Mouse (Mus musculus) heart, embryonic 10.5 days (tissue): ENCODE results near the gene Gnl1. TPM values are rescaled to one million over a fixed set of nuclear protein-coding genes. Genes with fewer than 3 reads are reported as not detected.
"Not testable (repeated sequence)": the region's sequence is repeated elsewhere in the genome, so short reads cannot be mapped to it uniquely, and the experiment has no call there.

ENCODE experiments used
- DNase-seq: peaks from one replicate; pipeline ENCODE4 v3.0.0-alpha.2; 2017; ENCODE audit warnings: low spot score
- H3K27ac ChIP-seq: fragments of 300-500 bp; sonication (generic); 2 replicates; pipeline ENCODE4 v1.5.1; 2016; ENCODE audit warnings: mild to moderate bottlenecking
- H3K27me3 ChIP-seq: fragments of 300-500 bp; sonication (generic); 2 replicates; pipeline ENCODE4 v1.6.1; 2016; ENCODE audit warnings: mild to moderate bottlenecking; ENCODE audit not compliant: poor library complexity, insufficient read depth, severe bottlenecking
- H3K36me3 ChIP-seq: fragments of 300-500 bp; sonication (generic); 2 replicates; pipeline ENCODE4 v1.6.1; 2016; ENCODE audit warnings: mild to moderate bottlenecking, moderate library complexity
- H3K4me1 ChIP-seq: fragments of 300-500 bp; sonication (generic); 2 replicates; pipeline ENCODE4 v1.6.1; 2016; ENCODE audit warnings: mild to moderate bottlenecking
- H3K4me3 ChIP-seq: fragments of 300-500 bp; sonication (generic); 2 replicates; pipeline ENCODE4 v1.5.1; 2016; ENCODE audit warnings: mild to moderate bottlenecking, moderate library complexity
- H3K9me3 ChIP-seq: fragments of 300-500 bp; sonication (generic); 2 replicates; pipeline ENCODE4 v1.6.1; 2016; ENCODE audit warnings: mild to moderate bottlenecking, moderate library complexity
- WGBS: fragments of 180-500 bp; shearing (Covaris S2); methylation state at CpG from one replicate; pipeline ENCODE4 v1.1.7; 2016; 5-methylcytosine and 5-hydroxymethylcytosine counted together
- polyA plus RNA-seq: library from polyadenylated mRNA; unstranded; fragments of >200 nt; fragmentation: Nextera tagmentation; extraction: Ambion mirVana; gene quantifications from 2 replicates; pipeline ENCODE4 v1.2.1, GENCODE M21; 2016

Gnl1 gene
- polyA plus RNA-seq, 1 experiment from 2014 or later: 49.8 TPM

DNA sequence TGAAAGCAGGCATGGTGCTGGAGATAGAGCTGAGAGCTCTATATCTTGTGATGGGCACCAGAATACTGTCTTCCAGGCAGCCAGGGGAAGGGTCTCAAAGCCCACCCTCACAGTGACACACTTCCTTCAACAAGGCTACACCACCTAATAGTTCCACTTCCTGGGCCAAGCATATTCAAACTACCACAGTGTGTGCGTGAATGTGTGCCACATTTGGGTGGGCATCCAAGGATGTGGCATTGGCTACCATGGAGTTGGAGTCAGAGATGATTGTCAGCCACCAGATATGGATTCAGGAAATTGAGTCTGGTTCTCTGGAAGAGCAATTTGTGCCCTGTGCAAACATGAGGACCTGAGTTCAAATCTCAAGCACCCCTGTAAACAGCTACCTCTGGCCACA lies 41.7 kb downstream of the Gnl1 start:
- Histone ChIP-seq H3K9me3 (no peaks in the 10 kb centered on the region), H3K36me3 (no peaks in the 10 kb centered on the region), H3K4me1 (peaks cover 25% of the 10 kb centered on the region), H3K27ac (no peak overlapping the region; the same call in 1 of the 2 replicates), H3K4me3 (peak overlapping the region; percentile 42; the same call in 1 of the 2 replicates), H3K27me3 (no peaks in the 10 kb centered on the region)
- no peak for DNase-seq
- 83% methylated on average over 1 of the region's 1 CpGs for WGBS

DNA sequence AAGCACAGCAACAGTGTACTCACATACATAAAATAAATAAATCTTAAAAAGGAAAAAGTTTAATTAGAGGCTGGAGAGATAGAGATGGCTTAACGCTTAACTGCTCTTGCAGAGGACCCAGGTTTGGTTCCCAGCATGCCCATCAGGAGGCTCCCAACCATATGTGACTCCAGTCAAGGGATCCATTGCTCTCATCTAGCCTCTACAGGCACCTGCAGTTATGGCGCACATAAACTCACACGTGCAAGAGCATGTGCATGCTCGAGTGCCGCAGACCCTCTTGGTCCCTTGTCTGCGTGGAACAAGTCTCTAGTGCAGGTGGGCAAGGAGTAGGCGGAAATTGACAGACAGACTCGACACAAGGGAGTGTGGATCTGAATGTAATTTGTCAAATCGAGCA lies 42.4 kb downstream of the Gnl1 start:
- H3K36me3 ChIP-seq: no peaks in the 10 kb centered on the region
- 89% methylated on average over 9 of the region's 9 CpGs for WGBS
- no peak overlapping the region for H3K4me3 ChIP-seq
- peaks cover 25% of the 10 kb centered on the region for H3K4me1 ChIP-seq
- no peak overlapping the region for H3K27ac ChIP-seq
- H3K9me3 ChIP-seq: no peaks in the 10 kb centered on the region
- no peaks in the 10 kb centered on the region for H3K27me3 ChIP-seq
- no peak for DNase-seq

DNA sequence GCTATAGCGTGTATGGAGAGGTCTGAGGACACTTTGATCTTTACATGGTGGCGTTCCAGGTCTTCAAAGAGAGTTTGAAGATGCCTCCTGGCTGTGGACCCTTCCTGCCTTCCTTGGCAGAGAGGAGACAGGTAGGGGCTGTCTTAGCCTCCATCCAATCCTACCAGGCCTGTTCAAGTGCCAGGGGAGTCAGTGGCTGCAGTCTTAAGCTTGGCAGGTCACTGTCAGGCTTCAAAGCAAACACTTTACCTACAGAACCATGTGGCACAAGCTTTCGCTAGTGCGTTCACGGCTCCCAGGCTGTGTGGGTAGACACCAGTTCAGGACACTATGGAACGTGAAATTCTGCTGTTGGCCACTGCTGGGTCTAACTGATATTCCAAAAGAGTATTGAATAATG lies 43.3 kb downstream of the Gnl1 start:
- Histone ChIP-seq H3K36me3 (no peaks in the 10 kb centered on the region), H3K27me3 (no peaks in the 10 kb centered on the region), H3K4me3 (no peak overlapping the region), H3K4me1 (peaks cover 25% of the 10 kb centered on the region), H3K9me3 (no peaks in the 10 kb centered on the region), H3K27ac (no peak overlapping the region)
- no peak for DNase-seq
- WGBS: 88% methylated on average over 6 of the region's 6 CpGs

DNA sequence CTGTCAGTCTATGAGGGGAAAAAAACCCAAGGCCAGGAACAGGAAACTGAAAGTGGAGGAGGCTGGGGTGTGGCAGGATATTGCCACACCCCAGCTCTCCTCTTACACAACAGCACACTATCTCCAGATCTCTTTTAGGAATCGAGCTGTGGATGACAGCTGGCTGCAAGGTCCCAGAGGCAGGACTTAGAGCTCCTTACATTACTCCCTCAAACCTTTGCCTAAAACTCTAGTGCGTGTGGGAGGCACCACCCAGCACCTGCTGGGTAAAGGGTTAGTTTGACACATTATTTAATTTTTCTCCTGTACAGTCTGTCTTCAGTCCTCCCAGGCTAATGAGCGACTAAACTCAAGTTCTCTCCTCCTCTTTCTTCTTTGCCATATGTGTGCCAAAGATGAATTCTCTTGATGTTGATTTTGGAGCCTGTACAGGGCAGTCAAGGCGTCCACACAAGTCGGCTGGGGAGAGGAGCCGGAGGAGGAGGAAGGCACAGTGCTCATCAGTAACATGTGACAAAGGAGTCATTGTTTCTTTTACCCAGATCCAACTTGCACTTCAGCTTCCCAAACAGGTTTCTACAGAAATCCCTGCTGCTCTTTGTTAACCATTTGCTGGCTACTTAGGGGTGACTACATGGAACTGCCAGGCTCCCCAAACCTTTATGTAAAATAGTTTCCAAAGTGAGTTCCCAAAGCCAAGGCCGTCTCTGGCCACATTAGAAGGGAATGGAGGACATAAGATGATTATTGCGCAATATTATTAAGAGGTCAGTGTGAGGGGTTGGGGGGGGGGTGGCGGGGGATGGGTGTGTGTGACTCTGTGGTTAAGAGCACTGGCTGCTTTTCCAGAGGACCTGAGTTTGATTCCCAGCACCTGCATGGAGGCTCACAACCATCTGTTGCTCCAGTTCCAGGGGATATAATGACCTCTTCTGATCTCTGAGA lies 44.3 kb downstream of the Gnl1 start:
- H3K27ac ChIP-seq: no peak overlapping the region
- H3K36me3 ChIP-seq: no peaks in the 10 kb centered on the region
- no peaks in the 10 kb centered on the region for H3K9me3 ChIP-seq
- DNase-seq: no peak
- no peaks in the 10 kb centered on the region for H3K27me3 ChIP-seq
- H3K4me3 ChIP-seq: no peak overlapping the region
- peaks cover 25% of the 10 kb centered on the region for H3K4me1 ChIP-seq
- WGBS: 57% methylated on average over 9 of the region's 9 CpGs

DNA sequence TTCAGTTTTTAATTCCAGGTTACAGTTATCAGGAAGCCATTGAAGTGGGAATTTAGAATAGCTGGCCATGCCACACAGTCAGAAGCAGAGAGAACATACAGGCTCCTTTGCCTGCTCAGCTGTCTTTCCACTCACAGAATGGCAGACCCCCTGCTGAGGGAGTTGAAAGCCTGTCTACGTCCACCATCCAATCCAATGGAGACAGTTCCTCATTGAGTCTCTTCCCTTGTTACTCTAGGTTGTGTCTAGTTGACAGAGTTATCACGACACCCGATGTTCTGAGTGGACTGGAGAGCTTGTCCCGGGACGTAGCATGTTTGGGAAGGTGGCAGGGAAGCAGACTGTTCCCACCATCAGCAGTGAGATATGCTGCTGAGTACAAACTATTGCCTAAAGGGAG lies 45.5 kb downstream of the Gnl1 start:
- H3K4me3 ChIP-seq: no peak overlapping the region

DNA sequence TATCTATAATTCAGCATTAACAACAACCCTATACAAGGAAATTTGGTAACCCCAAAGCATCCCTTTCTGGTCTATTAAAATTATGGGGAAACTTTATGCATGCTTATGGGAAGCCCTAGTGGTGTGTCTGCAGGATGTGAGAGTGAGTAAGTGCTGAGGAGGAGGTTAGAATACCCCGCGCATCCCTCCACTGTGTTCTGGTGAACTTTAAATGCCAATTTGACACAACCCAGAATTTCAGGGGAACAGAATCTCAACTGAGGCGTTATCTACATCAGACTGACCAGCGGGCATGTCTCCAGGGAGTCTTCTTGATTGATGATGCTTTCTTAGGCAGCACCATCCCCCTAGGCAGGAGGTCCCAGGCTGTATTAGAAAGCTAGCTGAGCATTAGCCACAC lies 46.2 kb downstream of the Gnl1 start:
- Histone ChIP-seq H3K4me1 (peaks cover 15% of the 10 kb centered on the region; the same call in 1 of the 2 replicates), H3K9me3 (no peaks in the 10 kb centered on the region), H3K4me3 (no peak overlapping the region), H3K36me3 (no peaks in the 10 kb centered on the region), H3K27me3 (no peaks in the 10 kb centered on the region), H3K27ac (no peak overlapping the region)
- DNase-seq: no peak
- 52% methylated on average over 4 of the region's 4 CpGs for WGBS

More for the DNA sequence above, 45.5 kb downstream of the Gnl1 start:
- 53% methylated on average over 5 of the region's 5 CpGs for WGBS
- Histone ChIP-seq H3K36me3 (no peaks in the 10 kb centered on the region), H3K27me3 (no peaks in the 10 kb centered on the region), H3K4me1 (peaks cover 20% of the 10 kb centered on the region), H3K9me3 (no peaks in the 10 kb centered on the region), H3K27ac (no peak overlapping the region)
- DNase-seq: no peak

DNA sequence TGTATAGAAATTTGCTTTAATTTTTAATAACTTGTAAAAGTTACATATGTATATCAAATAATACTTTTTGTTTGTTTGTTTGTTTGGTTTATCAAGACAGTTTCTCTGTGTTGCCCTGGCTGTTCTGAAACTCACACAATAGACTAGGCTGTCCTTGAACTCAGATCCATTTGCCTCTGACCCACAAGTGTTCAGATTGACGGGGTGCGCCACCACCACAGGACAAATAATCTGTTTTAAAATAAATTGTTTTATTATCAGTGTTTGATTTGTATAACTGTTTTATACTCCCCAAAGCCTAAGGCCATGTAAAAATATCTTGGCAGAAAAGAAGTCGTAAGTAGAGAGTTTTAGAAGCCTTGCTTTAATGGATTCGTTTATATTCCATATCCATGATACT lies 48.0 kb downstream of the Gnl1 start:
- Histone ChIP-seq H3K4me3 (no peak overlapping the region), H3K36me3 (no peaks in the 10 kb centered on the region), H3K27me3 (peaks cover 12% of the 10 kb centered on the region), H3K9me3 (no peaks in the 10 kb centered on the region), H3K27ac (no peak overlapping the region), H3K4me1 (peaks cover 21% of the 10 kb centered on the region; the same call in 1 of the 2 replicates)
- 93% methylated on average over 4 of the region's 4 CpGs for WGBS
- no peak for DNase-seq

DNA sequence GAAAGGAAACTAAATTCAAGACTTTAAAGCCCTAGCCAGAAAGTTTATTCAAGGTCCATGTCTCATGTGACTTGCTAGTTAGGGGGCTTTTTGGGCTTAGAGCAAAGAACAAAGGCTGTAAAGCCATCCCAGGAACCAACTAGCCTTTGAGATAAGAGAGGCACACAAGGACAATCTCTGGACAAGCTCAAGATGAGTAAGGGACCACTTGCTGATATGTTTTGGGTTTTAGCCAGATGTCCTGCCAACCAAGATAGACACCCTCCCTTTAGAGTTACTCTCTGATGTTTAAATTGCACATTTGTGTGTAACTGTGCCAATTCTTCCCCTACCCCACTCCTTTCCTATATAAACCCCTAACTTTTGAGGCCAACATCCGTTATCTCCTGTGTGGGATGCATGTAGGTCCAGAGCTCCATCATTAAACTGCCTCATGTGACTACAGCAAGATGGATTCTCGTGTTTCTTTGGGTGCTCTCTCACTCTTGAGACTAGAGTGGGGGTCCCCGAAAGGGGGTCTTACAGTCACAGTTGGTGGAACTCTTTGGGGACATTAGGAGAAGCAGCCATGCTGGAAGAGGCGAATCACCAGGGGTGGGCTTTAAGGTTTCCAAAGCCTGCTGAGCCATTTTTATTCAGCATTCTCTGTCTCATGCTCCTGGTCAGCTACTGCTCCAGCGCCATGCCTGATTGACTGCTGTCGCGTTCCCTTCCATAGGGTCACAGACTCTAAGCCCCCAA lies 49.4 kb downstream of the Gnl1 start:
- H3K27ac ChIP-seq: no peak overlapping the region
- H3K36me3 ChIP-seq: no peaks in the 10 kb centered on the region

DNA sequence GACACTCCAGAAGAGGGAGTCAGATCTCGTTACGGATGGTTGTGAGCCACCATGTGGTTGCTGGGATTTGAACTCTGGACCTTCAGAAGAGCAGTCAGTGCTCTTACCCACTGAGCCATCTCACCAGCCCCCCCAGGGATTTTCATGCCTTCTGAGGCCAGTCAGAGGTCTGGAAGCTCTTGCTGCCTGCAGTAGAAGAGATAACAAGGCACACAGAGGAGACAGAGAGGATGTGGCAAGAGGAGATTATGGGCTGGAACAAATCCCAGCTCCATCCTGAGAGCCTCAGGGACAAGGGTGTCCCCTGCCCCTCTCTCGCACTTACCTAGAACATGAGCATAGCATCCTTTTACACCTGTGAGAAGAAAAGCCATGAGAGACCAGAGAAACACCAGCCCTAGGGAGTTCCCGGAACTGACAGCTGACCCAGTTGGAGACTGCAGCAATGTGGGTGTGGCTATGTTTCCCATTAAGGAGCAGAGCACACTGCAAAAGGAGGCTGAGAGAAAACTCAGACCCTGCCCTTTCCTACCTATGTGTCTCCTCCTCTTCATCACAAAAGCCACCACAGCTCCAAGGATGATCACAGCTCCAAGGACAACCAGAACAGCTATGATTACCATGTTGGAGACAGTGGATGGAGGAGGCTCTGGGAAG lies 50.5 kb downstream of the Gnl1 start:
- WGBS: 71% methylated on average over 4 of the region's 4 CpGs
- DNase-seq: not testable (repeated sequence)
- H3K4me1 ChIP-seq: peaks cover 12% of the 10 kb centered on the region; the same call in 1 of the 2 replicates

More for the DNA sequence above, 49.4 kb downstream of the Gnl1 start:
- Histone ChIP-seq H3K9me3 (no peaks in the 10 kb centered on the region), H3K4me3 (no peak overlapping the region), H3K27me3 (peaks cover 13% of the 10 kb centered on the region), H3K4me1 (peaks cover 16% of the 10 kb centered on the region; the same call in 1 of the 2 replicates)
- no peak for DNase-seq
- WGBS: 86% methylated on average over 7 of the region's 7 CpGs

DNA sequence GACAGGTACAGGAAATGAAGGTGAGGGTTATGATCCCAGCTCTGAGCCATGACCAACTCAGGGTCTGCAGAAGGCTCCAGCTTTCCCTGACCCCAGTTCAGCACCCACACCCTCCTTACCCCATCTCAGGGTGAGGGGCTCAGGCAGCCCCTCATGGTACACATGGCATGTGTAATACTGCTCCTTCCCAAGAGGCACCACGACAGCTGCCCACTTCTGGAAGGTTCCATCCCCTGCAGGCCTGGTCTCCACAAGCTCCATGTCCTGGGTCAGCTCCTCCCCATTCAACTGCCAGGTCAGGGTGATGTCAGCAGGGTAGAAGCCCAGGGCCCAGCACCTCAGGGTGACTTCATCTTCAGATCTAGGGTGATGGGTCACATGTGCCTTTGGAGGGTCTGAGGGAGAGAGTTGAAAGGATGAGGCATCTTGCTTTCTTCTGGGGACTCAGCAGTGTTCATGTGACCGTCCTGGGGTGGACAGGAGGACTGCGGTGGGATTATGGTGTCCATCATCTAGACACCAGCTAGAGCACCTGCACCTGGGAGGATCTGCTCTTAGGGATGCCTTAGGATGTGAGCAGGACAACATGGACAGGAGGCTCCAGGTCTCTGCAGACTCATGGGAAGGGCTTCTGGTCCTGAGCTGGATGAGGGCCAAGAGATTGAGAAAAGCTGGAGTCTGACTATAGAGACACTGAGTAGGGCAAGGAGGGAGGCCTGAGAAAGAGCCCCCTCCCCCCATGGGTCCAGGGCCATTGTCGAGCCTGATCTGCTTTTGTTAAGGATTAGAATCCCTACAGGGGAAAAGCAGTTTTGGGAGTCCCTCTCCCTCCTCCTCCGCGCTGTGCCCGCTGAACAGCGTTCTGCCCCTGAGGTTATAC lies 51.3 kb downstream of the Gnl1 start:
- 55% methylated on average over 8 of the region's 8 CpGs for WGBS
- peaks cover 11% of the 10 kb centered on the region; the same call in 1 of the 2 replicates for H3K4me1 ChIP-seq

More for the DNA sequence above, 50.5 kb downstream of the Gnl1 start:
- H3K4me3 ChIP-seq, H3K27ac ChIP-seq, H3K36me3 ChIP-seq, H3K9me3 ChIP-seq: not testable (repeated sequence)
- H3K27me3 ChIP-seq: peaks cover 13% of the 10 kb centered on the region

DNA sequence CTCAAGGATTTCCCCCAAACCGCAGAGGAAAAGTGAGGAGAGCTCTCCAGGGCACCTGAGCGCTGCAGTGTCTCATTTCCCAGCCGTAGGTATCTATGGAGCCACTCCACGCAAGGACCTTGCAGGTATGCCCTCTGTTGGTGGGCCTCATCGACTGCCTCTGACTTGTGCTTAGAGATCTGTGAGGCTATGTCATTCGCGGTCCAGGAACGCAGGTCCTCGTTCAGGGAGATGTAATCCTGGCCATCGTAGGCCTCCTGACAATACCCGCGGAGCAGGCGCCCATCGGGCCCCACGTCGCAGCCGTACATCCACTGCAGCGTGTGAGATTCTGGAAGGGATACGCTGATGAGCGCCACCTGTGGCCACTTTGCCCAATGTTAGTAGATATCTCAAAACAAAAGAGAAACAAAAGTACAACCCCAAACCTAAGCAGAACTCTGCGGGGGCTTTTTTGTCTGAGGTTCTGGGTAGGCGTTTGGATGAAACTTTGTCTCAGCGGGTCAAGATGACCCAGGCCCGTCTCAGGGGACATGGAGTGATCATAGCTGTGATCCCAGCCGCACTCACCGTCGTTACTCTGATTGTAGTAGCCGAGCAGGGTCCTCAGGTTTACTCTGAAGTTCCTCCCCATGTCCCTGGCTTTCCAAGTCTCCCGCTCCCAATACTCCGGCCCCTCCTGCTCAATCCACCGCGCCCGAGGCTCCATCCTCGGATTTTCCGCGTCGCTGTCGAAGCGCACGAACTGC lies 52.1 kb downstream of the Gnl1 start:
- Histone ChIP-seq H3K27me3 (peaks cover 13% of the 10 kb centered on the region), H3K4me3 (peak overlapping the region; percentile 60), H3K4me1 (peaks cover 11% of the 10 kb centered on the region; the same call in 1 of the 2 replicates)
- not testable (repeated sequence) for H3K36me3 ChIP-seq, H3K9me3 ChIP-seq, H3K27ac ChIP-seq, DNase-seq
- 4% methylated on average over 40 of the region's 40 CpGs for WGBS

More for the DNA sequence above, 51.3 kb downstream of the Gnl1 start:
- not testable (repeated sequence) for H3K9me3 ChIP-seq, DNase-seq, H3K27ac ChIP-seq, H3K36me3 ChIP-seq
- Histone ChIP-seq H3K4me3 (peak overlapping the region; percentile 60), H3K27me3 (peaks cover 13% of the 10 kb centered on the region)
